Mouse (Mus musculus): ENCODE results near the gene Cyth2.

DNA sequence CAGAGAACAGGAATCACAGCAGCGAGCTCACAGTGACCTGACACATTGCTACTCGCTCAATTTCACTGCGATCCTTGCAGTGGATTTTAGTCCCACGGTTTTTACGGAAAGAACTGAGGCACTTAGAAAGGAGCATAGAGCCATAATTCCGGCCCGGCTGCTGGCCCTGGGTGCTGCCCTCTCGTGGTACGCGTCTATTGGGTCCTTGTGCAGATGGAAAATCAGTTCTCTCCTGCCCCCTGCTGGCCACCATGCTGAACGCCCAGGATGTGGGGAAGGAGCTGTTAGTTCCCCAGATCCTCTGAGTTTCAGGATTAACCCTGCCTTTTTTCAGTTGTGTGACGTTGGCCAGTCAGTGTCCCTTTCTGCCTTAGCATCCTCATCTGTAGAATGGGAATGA, 13.0 kb downstream of the Cyth2 start:
- no peak for TF ChIP-seq CTCF (IDR thresholded peaks at IDR 0.05)
- no peak for TF ChIP-seq POLR2A (IDR thresholded peaks at IDR 0.05; ENCODE audit: insufficient read depth, low read depth, low read length)
- TF ChIP-seq EP300 (IDR thresholded peaks at IDR 0.05; ENCODE audit: insufficient read depth, low read depth, low read length), result peak; percentile 94
